Mouse (Mus musculus) bone marrow, adult 2 months (tissue): Measurements from ENCODE around the gene Micu1.

Experiments
- CTCF ChIP-seq: fragments of 200-500 bp; IDR thresholded peaks from 2 replicates; pipeline ENCODE4 v1.5.1; 2011; ENCODE audit warnings: low read length, control low read depth; ENCODE audit not compliant: control insufficient read depth, insufficient read depth
- POLR2A ChIP-seq: fragments of 200-500 bp; IDR thresholded peaks from 2 replicates; pipeline ENCODE4 v1.6.1; 2011; ENCODE audit warnings: low read depth, mild to moderate bottlenecking, control low read depth, low read length, borderline replicate concordance; ENCODE audit not compliant: control insufficient read depth

- TF ChIP-seq CTCF: no peak
- no peak; the same call in 1 of the 2 replicates for TF ChIP-seq POLR2A
These were observed 177.2 kb downstream of the Micu1 start, which contains the start of gene Dnajb12 for GRCm38 (mm10) chr10:59879255-59880028.
